Mouse (Mus musculus) forebrain, embryonic 12.5 days (tissue): ENCODE data around the gene Prr36. TPM values are rescaled to one million over a fixed set of nuclear protein-coding genes. Genes with fewer than 3 reads are reported as not detected.
A peak's percentile ranks its signal among the peaks of the same experiment; 100 is the strongest.

ENCODE experiments used
- ATAC-seq: fragments of 200-750 bp; cut with Nextera tagmentation; 2 replicates; pipeline ENCODE4 v1.8.0; 2017; ENCODE audit warnings: moderate TSS enrichment; ENCODE audit not compliant: low FRiP score
- H3K27ac ChIP-seq: fragments of 300-500 bp; sonication (generic); 2 replicates; pipeline ENCODE4 v1.5.1; 2016; ENCODE audit warnings: mild to moderate bottlenecking
- H3K27me3 ChIP-seq: fragments of 300-500 bp; sonication (generic); 2 replicates; pipeline ENCODE4 v1.6.1; 2016; ENCODE audit warnings: mild to moderate bottlenecking
- H3K36me3 ChIP-seq: fragments of 300-500 bp; sonication (generic); replicated peaks from 2 replicates; pipeline ENCODE4 v1.6.1; 2016; ENCODE audit warnings: mild to moderate bottlenecking
- H3K4me1 ChIP-seq: fragments of 300-500 bp; sonication (generic); 2 replicates; pipeline ENCODE4 v1.6.1; 2016
- H3K4me2 ChIP-seq: fragments of 300-500 bp; sonication (generic); 2 replicates; pipeline ENCODE4 v1.6.1; 2016; ENCODE audit warnings: mild to moderate bottlenecking, moderate library complexity
- H3K4me3 ChIP-seq: fragments of 300-500 bp; sonication (generic); replicated peaks from 2 replicates; pipeline ENCODE4 v1.5.1; 2016; ENCODE audit warnings: mild to moderate bottlenecking
- H3K9ac ChIP-seq: fragments of 300-500 bp; sonication (generic); 2 replicates; pipeline ENCODE4 v1.6.1; 2016; ENCODE audit warnings: mild to moderate bottlenecking
- H3K9me3 ChIP-seq: fragments of 300-500 bp; sonication (generic); 2 replicates; pipeline ENCODE4 v1.6.1; 2016
- WGBS: fragments of 180-500 bp; shearing (Covaris S2); methylation state at CpG from one replicate; pipeline ENCODE4 v1.1.7; 2016; 5-methylcytosine and 5-hydroxymethylcytosine counted together
- polyA plus RNA-seq: library from polyadenylated mRNA; unstranded; fragments of >200 nt; fragmentation: Nextera tagmentation; extraction: Ambion mirVana; gene quantifications from 2 replicates; pipeline ENCODE4 v1.2.1, GENCODE M21; 2016

The Prr36 gene
- polyA plus RNA-seq, 1 experiment from 2014 or later, result 39.9 TPM

DNA sequence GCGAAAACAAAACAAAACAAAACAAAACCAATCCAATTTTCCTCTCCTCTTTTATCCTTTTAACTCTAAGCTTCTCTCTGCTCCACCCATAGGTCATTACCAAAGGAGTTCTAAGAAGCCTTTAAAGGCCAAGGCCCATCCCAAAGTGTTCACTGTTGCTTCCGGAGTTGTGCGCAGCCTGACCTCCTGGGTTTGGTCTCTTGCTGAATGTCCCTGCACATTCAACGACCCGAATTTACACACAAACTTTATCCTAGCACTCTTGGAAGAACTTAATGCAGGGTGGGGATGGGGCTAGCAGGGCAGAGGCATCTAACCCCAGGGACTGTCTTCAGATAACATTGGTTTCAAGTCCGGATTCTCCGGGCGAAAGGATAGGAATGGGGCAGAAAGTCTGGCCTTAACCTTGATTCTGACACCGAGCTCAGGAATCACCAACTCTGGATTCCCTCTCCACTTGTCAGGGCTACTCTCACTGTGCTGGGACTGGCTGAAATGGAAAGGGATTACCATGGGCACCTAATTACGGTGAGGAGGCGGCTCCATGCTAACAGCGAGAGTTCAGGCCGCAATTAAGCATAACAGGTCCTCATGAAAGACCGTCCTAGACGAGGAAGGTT is 20.7 kb upstream of the Prr36 start:
- 16% methylated on average over 15 of the region's 15 CpGs for WGBS
- Histone ChIP-seq H3K27me3 (no peaks in the 10 kb centered on the region), H3K9ac (peak overlapping the region; percentile 68), H3K9me3 (no peaks in the 10 kb centered on the region), H3K4me3 (peak overlapping the region; percentile 82), H3K4me2 (peak overlapping the region; percentile 93), H3K36me3 (peaks cover 15% of the 10 kb centered on the region), H3K27ac (peak overlapping the region; percentile 96), H3K4me1 (peaks cover 26% of the 10 kb centered on the region)
- no peak for ATAC-seq

DNA sequence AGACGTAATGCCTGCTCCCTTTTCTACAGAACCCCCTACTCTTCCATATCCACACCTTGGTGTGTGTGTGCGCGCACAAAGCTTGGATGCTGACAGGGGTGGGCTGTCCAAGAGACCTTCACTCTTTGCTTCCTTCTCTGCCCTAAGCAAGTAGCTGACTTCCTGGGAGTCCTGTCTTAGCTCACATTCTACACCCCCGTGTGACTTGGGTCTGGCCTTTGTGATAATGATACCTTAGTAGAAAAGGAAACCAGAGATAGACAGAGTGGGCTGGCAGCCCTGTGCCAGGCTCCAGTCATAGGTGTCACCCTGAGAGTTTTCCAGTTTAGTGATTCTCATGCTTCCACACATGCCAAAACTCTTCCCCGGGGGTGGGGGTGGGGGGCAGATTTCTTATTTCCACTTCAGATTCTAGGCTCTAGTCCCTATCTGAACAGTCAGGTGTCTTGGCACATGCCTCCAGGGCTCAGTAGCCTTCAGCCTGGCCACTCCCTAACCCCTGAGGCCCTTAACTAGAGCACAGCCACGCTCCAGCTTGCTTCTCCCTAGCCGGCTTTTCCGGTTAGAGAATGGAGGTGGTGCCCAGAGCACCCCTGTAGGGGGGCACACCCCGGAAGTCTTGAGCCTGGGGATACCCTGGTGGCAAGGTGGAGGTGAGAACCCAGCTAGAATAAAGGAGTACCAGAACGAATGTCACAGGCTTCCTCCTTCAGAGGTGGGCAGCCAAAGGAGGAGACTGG is 13.5 kb upstream of the Prr36 start:
- no peaks in the 10 kb centered on the region for H3K9me3 ChIP-seq
- 58% methylated on average over 10 of the region's 10 CpGs for WGBS
- peaks cover 35% of the 10 kb centered on the region for H3K27me3 ChIP-seq
- H3K9ac ChIP-seq, result 0 out of 2 replicates have a peak overlapping the region, but pooled peaks have one; percentile 12
- no peak overlapping the region for H3K4me2 ChIP-seq
- H3K36me3 ChIP-seq, result no peaks in the 10 kb centered on the region
- ATAC-seq, result no peak
- H3K4me3 ChIP-seq, result no peak overlapping the region
- H3K27ac ChIP-seq, result no peak overlapping the region
- H3K4me1 ChIP-seq, result peaks cover 6% of the 10 kb centered on the region; the same call in 1 of the 2 replicates

DNA sequence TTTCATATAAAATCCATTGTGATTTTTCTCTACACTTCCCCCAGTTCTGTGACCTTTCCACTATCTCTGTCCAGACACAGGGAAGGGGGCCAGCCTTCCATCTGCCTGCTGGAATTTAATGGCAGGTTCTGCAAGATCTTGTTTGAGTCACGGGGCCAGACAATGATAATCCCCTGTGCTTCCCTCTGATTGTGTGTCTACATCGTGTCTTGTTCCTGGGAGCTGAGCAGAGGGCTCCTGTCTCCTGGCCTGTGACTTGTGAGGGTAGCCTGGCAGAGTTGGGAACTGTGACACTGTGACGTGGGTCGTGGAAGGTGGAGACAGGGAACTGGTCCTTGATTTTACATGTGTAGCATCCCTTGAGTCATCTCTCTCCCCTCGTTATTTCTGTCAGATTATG is 12.5 kb upstream of the Prr36 start:
- no peaks in the 10 kb centered on the region for H3K9me3 ChIP-seq
- no peak overlapping the region for H3K4me2 ChIP-seq
- no peaks in the 10 kb centered on the region for H3K36me3 ChIP-seq
- peaks cover 6% of the 10 kb centered on the region; the same call in 1 of the 2 replicates for H3K4me1 ChIP-seq
- WGBS, result 76% methylated on average over 5 of the region's 5 CpGs
- H3K27me3 ChIP-seq, result peaks cover 35% of the 10 kb centered on the region
- no peak for ATAC-seq
- H3K4me3 ChIP-seq, result no peak overlapping the region
- no peak overlapping the region for H3K27ac ChIP-seq
- H3K9ac ChIP-seq, result no peak overlapping the region

DNA sequence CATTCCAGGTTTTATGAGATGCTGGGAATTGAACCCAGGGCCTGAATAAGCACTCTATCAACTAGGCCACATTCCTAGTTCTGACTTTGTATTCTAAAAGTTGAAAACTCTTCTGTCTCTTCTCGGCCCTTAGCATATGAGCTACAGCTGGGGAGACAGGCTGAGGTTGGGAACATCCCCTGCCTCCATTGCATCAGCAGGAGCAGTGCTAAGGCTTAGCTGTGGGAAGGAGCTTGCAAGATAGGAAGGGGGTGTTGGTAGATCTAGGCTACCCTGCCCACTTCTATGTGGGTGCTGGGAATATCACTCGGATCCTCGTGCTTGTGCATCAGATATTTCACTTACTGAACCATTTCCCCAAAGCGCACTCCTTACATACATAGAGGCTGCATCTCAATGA is 10.7 kb upstream of the Prr36 start:
- peaks cover 35% of the 10 kb centered on the region for H3K27me3 ChIP-seq
- H3K9me3 ChIP-seq, result no peaks in the 10 kb centered on the region
- H3K9ac ChIP-seq, result no peak overlapping the region
- H3K36me3 ChIP-seq, result no peaks in the 10 kb centered on the region
- no peak overlapping the region for H3K4me2 ChIP-seq
- H3K4me3 ChIP-seq, result no peak overlapping the region
- no peak overlapping the region for H3K27ac ChIP-seq
- H3K4me1 ChIP-seq, result peaks cover 6% of the 10 kb centered on the region; the same call in 1 of the 2 replicates
- ATAC-seq, result no peak
- WGBS, result 94% methylated on average over 4 of the region's 4 CpGs

DNA sequence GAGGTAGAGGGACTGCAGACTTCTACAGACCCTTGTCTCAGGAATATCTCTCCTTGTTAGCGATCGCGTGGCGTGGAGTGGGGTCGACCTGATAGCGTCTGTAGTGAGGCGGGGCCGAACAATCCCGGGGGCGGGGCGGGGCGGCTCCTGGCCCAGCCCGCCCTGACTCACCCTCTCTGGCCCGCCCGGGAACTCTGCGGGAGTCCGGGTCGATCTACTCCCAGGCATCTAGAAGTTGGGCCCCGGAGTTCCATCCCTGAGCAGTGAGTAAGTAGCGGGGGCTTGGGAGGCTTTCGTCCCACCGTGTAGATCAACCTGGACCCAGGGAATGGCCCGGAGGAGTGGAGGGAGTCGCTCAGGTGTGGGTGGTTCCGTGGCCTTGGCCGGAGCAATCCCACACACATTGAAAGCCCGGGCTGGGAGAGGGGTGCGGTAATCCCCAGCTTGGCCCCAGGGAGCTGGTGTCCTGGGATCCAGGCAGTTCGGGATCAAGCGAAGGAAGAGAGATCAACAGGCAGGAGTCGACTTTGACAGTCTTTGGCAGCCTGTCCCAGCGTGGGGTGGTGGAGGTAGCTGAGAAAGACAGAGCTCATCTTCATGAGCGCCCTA is 9.6 kb upstream of the Prr36 start, which contains the start of gene Lrrc8e:
Lrrc8e (plus strand) TSS at position 89 of the 609 bp plus-strand sequence.
- Histone ChIP-seq H3K4me2 (peak within 1 kb of the TSS; percentile 49), H3K27me3 (peaks cover 35% of the 10 kb centered on the region), H3K9ac (0 out of 2 replicates have a peak within 1 kb of the TSS, but pooled peaks have one; percentile 8), H3K27ac (no peak within 1 kb of the TSS), H3K4me1 (peaks cover 6% of the 10 kb centered on the region; the same call in 1 of the 2 replicates), H3K36me3 (no peaks in the 10 kb centered on the region), H3K4me3 (peak within 1 kb of the TSS; percentile 20; the same call in 1 of the 2 replicates), H3K9me3 (no peaks in the 10 kb centered on the region)
- no peak for ATAC-seq
- WGBS, result 3% methylated on average over 33 of the region's 33 CpGs

DNA sequence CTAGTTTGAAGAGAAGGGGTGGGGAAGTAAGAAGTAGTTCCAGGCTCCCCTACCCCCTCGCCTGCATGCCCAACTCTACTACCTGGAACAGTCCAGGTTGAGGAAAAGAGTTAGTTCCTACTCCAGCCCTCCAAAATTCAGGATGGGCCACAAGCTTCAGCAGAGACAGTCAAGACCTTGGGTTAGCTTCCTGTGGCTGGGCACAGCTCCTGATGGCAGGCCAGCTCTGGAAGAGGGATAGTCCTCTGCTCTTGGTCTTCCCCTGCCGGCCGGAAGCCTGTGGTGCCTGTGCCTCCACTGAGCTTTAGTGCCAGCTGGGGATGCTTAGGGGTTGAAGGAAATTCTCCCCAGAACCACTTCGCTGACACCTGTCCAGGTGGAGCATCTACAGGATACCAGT is 9.1 kb upstream of the Prr36 start:
- Histone ChIP-seq H3K27ac (no peak overlapping the region), H3K27me3 (peaks cover 35% of the 10 kb centered on the region), H3K9ac (no peak overlapping the region), H3K4me1 (peaks cover 6% of the 10 kb centered on the region; the same call in 1 of the 2 replicates), H3K4me2 (peak overlapping the region; percentile 49), H3K4me3 (0 out of 2 replicates have a peak overlapping the region, but pooled peaks have one; percentile 20), H3K9me3 (no peaks in the 10 kb centered on the region), H3K36me3 (no peaks in the 10 kb centered on the region)
- WGBS, result 33% methylated on average over 4 of the region's 4 CpGs
- ATAC-seq, result no peak

DNA sequence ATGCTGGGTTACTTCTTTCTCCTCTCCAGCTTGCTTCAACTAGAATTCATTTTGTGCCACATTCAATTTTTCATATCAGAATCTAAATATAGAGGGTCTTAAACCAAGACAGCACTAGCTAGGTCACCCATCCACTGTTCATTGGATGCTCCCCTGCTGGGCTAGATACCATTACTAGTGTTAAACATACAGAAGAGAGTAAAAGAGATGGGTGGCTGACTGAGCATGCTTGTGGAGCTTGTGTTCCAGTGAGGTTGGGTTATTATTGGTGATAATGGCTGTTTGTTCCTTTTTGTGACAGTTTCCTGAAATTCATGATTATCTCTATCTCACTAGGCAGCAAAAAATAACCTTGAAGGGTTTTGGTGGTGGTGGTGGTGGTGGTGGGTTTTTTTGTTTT is 4.8 kb upstream of the Prr36 start:
- no peak overlapping the region for H3K27ac ChIP-seq
- H3K4me2 ChIP-seq, result no peak overlapping the region
- ATAC-seq, result no peak
- no peak overlapping the region for H3K9ac ChIP-seq
- no peaks in the 10 kb centered on the region for H3K36me3 ChIP-seq
- no peaks in the 10 kb centered on the region for H3K9me3 ChIP-seq
- peaks cover 14% of the 10 kb centered on the region for H3K27me3 ChIP-seq
- no peak overlapping the region for H3K4me3 ChIP-seq
- peaks cover 11% of the 10 kb centered on the region for H3K4me1 ChIP-seq

DNA sequence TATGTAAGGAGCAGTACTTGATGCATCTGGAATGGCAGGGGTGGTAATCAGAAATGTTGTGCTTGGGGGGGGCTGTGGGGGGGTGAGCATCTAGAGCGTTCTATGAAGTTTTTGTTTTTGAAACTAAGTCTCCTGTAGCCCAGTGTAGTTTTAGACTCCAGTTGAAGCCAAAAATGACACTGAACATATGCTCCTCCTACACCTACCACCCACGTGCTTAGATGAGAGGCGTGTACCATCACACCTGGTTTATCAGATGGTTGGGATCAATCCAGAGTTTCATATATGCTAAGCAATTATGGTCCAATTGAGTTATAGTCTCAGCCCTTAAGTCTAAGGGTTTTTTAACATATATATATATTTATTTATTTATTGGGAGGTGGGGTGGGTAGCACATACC is 2.4 kb upstream of the Prr36 start:
- ATAC-seq, result no peak
- no peak overlapping the region for H3K27ac ChIP-seq
- no peak overlapping the region for H3K4me2 ChIP-seq
- H3K9me3 ChIP-seq, result no peaks in the 10 kb centered on the region
- WGBS, result 87% methylated on average over 3 of the region's 3 CpGs
- no peaks in the 10 kb centered on the region for H3K36me3 ChIP-seq
- H3K27me3 ChIP-seq, result peaks cover 5% of the 10 kb centered on the region; the same call in 1 of the 2 replicates
- H3K4me3 ChIP-seq, result no peak overlapping the region
- no peak overlapping the region for H3K9ac ChIP-seq
- H3K4me1 ChIP-seq, result peaks cover 22% of the 10 kb centered on the region

DNA sequence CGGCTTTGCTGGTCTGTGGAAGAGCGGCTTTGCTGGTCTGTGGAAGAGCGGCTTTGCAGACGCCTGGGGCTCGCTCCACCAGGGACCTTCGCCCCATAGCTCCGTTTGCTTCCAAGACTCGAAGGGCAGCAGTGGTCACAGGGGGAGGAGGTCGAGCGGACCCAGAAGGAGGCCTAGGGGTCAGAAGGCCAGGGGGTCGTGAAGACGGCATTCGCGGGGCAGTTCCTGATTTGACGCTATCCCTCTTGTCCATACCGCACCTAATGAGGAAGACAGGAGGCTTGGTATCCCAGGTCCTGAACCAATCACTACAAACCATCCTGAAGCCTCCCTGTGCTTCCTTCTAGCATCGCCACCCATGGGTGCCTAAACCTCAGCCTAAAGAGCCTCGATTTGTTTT is 963 bp downstream of the Prr36 start:
- Histone ChIP-seq H3K27ac (peak overlapping the region; percentile 88), H3K4me1 (peaks cover 43% of the 10 kb centered on the region), H3K27me3 (peaks cover 8% of the 10 kb centered on the region; the same call in 1 of the 2 replicates)

DNA sequence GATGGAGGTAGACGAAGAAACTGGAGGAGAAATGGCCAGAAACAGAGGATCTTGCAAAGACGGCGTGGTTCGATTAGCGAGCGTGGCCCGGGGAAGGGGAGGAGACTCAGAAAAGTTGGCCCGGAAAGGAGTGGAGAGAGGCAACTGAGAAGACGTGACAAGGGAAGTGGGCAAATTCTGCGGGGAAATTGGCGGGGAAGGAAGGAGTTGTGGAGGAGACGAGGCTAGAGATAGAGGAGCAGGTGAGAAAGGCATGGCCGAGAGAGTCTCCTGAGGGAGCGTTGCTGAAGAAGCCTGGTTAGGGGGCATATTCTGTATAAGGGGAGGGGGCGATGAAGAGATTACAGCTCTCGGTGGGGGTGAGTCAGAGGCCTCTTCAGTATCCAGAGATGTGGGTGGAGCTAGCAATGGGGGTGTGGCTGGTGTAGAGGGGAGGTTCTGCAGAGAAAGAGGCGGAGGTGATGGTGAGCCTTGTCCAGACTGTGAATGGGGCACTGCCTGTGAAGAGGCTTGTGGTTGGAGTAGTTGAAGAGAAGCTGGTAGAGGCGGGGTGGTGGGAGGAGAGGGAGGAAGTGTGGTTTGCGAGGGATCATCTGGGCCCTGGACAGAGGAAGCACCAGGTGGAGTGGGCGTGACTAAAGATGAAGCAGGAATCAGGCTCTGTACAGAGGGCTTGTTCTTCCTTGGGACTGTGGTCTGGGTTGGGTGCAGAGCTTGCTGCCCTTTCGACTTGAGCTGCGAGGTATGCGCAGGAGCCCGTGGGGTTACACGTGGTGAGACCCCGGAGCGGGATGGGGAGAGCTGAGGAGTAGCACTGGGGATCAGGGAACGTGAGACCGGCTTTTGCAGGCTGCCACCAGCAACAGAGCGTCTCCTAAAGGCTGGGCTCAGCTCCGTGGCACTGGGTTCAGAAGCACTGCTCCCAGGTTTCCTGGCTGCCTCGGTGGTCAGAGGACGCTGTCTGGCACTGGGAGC is 3.0 kb downstream of the Prr36 start:
- ATAC-seq, result peak; percentile 10; the same call in 1 of the 2 replicates
- peak overlapping the region; percentile 60; the same call in 1 of the 2 replicates for H3K9ac ChIP-seq

More for the DNA sequence above, 963 bp downstream of the Prr36 start:
- H3K4me3 ChIP-seq, result peak overlapping the region; percentile 57
- 5% methylated on average over 18 of the region's 18 CpGs for WGBS
- H3K9ac ChIP-seq, result peak overlapping the region; percentile 79
- no peaks in the 10 kb centered on the region; the same call in 1 of the 2 replicates for H3K36me3 ChIP-seq
- no peaks in the 10 kb centered on the region for H3K9me3 ChIP-seq
- ATAC-seq, result 0 out of 2 replicates have a peak, but pooled peaks have one; percentile 0
- H3K4me2 ChIP-seq, result peak overlapping the region; percentile 84

More for the DNA sequence above, 3.0 kb downstream of the Prr36 start:
- peak overlapping the region; percentile 43 for H3K4me3 ChIP-seq
- H3K4me1 ChIP-seq, result peaks cover 43% of the 10 kb centered on the region
- 0 out of 2 replicates have a peak overlapping the region, but pooled peaks have one; percentile 53 for H3K27ac ChIP-seq
- peaks cover 5% of the 10 kb centered on the region; the same call in 1 of the 2 replicates for H3K27me3 ChIP-seq
- H3K4me2 ChIP-seq, result peak overlapping the region; percentile 84
- no peaks in the 10 kb centered on the region for H3K9me3 ChIP-seq
- 12% methylated on average over 33 of the region's 33 CpGs for WGBS
- H3K36me3 ChIP-seq, result peaks cover 20% of the 10 kb centered on the region
